Mouse (Mus musculus): ENCODE results near the gene Heg1. TPM values are rescaled to one million over a fixed set of nuclear protein-coding genes. Genes with fewer than 3 reads are reported as not detected.

Heg1 gene
- polyA plus RNA-seq, 1 experiment from 2014 or later = 33.5 TPM

- H3K4me1 ChIP-seq (ENCODE audit: insufficient read depth, low read depth, low read length) = no peaks in the 10 kb centered on the region
- no peak within 1 kb of the TSS for H3K9ac ChIP-seq (replicated peaks; ENCODE audit: low read depth)
- ATAC-seq (no peak), DNase-seq (ENCODE audit: low spot score) (no peak)
- H3K27ac ChIP-seq (ENCODE audit: low read length) = no peak within 1 kb of the TSS
- no peaks in the 10 kb centered on the region for H3K27me3 ChIP-seq (replicated peaks; ENCODE audit: insufficient read depth, low read length)
- TF ChIP-seq CTCF (IDR thresholded peaks at IDR 0.05) (no peak), EP300 (IDR thresholded peaks at IDR 0.05) (no peak)
- H3K4me3 ChIP-seq (ENCODE audit: low read depth, low read length) = no peak within 1 kb of the TSS
- H3K9me3 ChIP-seq (ENCODE audit: low read length) = no peaks in the 10 kb centered on the region
- H3K4me2 ChIP-seq (replicated peaks; ENCODE audit: low read depth, low read length) = no peak within 1 kb of the TSS
- WGBS = 78% methylated on average over 10 of the region's 10 CpGs
- H3K36me3 ChIP-seq (ENCODE audit: insufficient read depth, low read length) = no peaks in the 10 kb centered on the region
Measured at GRCm38 (mm10) chr16:33793846-33794791, 109.9 kb downstream of the Heg1 start, which contains the start of gene Muc13. Gene Muc13, plus strand, starts transcription at chr16:33794037.

- DNase-seq (ENCODE audit: low spot score) (peak; percentile 15), ATAC-seq (no peak)
- 55% methylated on average over 4 of the region's 4 CpGs for WGBS
- no peak overlapping the region for H3K9ac ChIP-seq (replicated peaks; ENCODE audit: low read depth)
- H3K4me3 ChIP-seq (ENCODE audit: low read depth, low read length) = no peak overlapping the region
- TF ChIP-seq EP300 (IDR thresholded peaks at IDR 0.05) = no peak
- H3K4me2 ChIP-seq (replicated peaks; ENCODE audit: low read depth, low read length) = no peak overlapping the region
- H3K9me3 ChIP-seq (ENCODE audit: low read length) = no peaks in the 10 kb centered on the region
- no peaks in the 10 kb centered on the region for H3K36me3 ChIP-seq (ENCODE audit: insufficient read depth, low read length)
- no peak overlapping the region for H3K27ac ChIP-seq (ENCODE audit: low read length)
- no peaks in the 10 kb centered on the region for H3K27me3 ChIP-seq (replicated peaks; ENCODE audit: insufficient read depth, low read length)
- no peaks in the 10 kb centered on the region for H3K4me1 ChIP-seq (ENCODE audit: insufficient read depth, low read depth, low read length)
Measured at GRCm38 (mm10) chr16:33795106-33795505, 110.9 kb downstream of the Heg1 start.

- H3K27ac ChIP-seq (ENCODE audit: low read length) = no peak overlapping the region
- no peak overlapping the region for H3K4me3 ChIP-seq (ENCODE audit: low read depth, low read length)
- DNase-seq (ENCODE audit: low spot score) = no peak
- WGBS = 57% methylated on average over 6 of the region's 6 CpGs
- no peak overlapping the region for H3K9ac ChIP-seq (replicated peaks; ENCODE audit: low read depth)
- H3K4me1 ChIP-seq (ENCODE audit: insufficient read depth, low read depth, low read length) = no peaks in the 10 kb centered on the region
- H3K4me2 ChIP-seq (replicated peaks; ENCODE audit: low read depth, low read length) = no peak overlapping the region
- no peak for ATAC-seq
- H3K9me3 ChIP-seq (ENCODE audit: low read length) = no peaks in the 10 kb centered on the region
- TF ChIP-seq CTCF (IDR thresholded peaks at IDR 0.05) (no peak), EP300 (IDR thresholded peaks at IDR 0.05) (no peak)
- no peaks in the 10 kb centered on the region for H3K27me3 ChIP-seq (replicated peaks; ENCODE audit: insufficient read depth, low read length)
- H3K36me3 ChIP-seq (ENCODE audit: insufficient read depth, low read length) = no peaks in the 10 kb centered on the region
Measured at GRCm38 (mm10) chr16:33795887-33796286, 111.7 kb downstream of the Heg1 start.

- H3K27ac ChIP-seq (ENCODE audit: low read length) = no peak overlapping the region
- H3K36me3 ChIP-seq (ENCODE audit: insufficient read depth, low read length) = no peaks in the 10 kb centered on the region
- H3K9ac ChIP-seq (replicated peaks; ENCODE audit: low read depth) = no peak overlapping the region
- ATAC-seq (no peak), DNase-seq (ENCODE audit: low spot score) (no peak)
- H3K4me3 ChIP-seq (ENCODE audit: low read depth, low read length) = no peak overlapping the region
- H3K27me3 ChIP-seq (replicated peaks; ENCODE audit: insufficient read depth, low read length) = no peaks in the 10 kb centered on the region
- no peaks in the 10 kb centered on the region for H3K4me1 ChIP-seq (ENCODE audit: insufficient read depth, low read depth, low read length)
- H3K9me3 ChIP-seq (ENCODE audit: low read length) = no peaks in the 10 kb centered on the region
- 85% methylated on average over 3 of the region's 3 CpGs for WGBS
- TF ChIP-seq CTCF (IDR thresholded peaks at IDR 0.05) = no peak
- TF ChIP-seq EP300 (IDR thresholded peaks at IDR 0.05) = no peak
- no peak overlapping the region for H3K4me2 ChIP-seq (replicated peaks; ENCODE audit: low read depth, low read length)
Measured at GRCm38 (mm10) chr16:33796756-33797155, 112.6 kb downstream of the Heg1 start.

GRCm38 (mm10) chr16:33797860-33798259, 113.7 kb downstream of the Heg1 start:
- H3K9ac ChIP-seq (replicated peaks; ENCODE audit: low read depth) = no peak overlapping the region
- no peaks in the 10 kb centered on the region for H3K4me1 ChIP-seq (ENCODE audit: insufficient read depth, low read depth, low read length)
- H3K4me2 ChIP-seq (replicated peaks; ENCODE audit: low read depth, low read length) = no peak overlapping the region
- DNase-seq (ENCODE audit: low spot score) (peak; percentile 77), ATAC-seq (no peak)
- no peaks in the 10 kb centered on the region for H3K36me3 ChIP-seq (ENCODE audit: insufficient read depth, low read length)
- TF ChIP-seq EP300 (IDR thresholded peaks at IDR 0.05) (no peak), CTCF (IDR thresholded peaks at IDR 0.05) (peak; percentile 84)
- H3K27ac ChIP-seq (ENCODE audit: low read length) = no peak overlapping the region
- WGBS = 34% methylated on average over 5 of the region's 5 CpGs
- H3K27me3 ChIP-seq (replicated peaks; ENCODE audit: insufficient read depth, low read length) = no peaks in the 10 kb centered on the region
- H3K4me3 ChIP-seq (ENCODE audit: low read depth, low read length) = no peak overlapping the region
- no peaks in the 10 kb centered on the region for H3K9me3 ChIP-seq (ENCODE audit: low read length)

- H3K4me2 ChIP-seq (replicated peaks; ENCODE audit: low read depth, low read length) = no peak overlapping the region
- ATAC-seq (no peak), DNase-seq (ENCODE audit: low spot score) (no peak)
- no peaks in the 10 kb centered on the region for H3K27me3 ChIP-seq (replicated peaks; ENCODE audit: insufficient read depth, low read length)
- H3K4me1 ChIP-seq (ENCODE audit: insufficient read depth, low read depth, low read length) = no peaks in the 10 kb centered on the region
- TF ChIP-seq CTCF (IDR thresholded peaks at IDR 0.05) (peak; percentile 44), EP300 (IDR thresholded peaks at IDR 0.05) (no peak)
- H3K27ac ChIP-seq (ENCODE audit: low read length) = no peak overlapping the region
- 69% methylated on average over 3 of the region's 3 CpGs for whole genome bisulfite sequencing
- no peak overlapping the region for H3K9ac ChIP-seq (replicated peaks; ENCODE audit: low read depth)
- no peaks in the 10 kb centered on the region for H3K9me3 ChIP-seq (ENCODE audit: low read length)
- H3K4me3 ChIP-seq (ENCODE audit: low read depth, low read length) = no peak overlapping the region
- no peaks in the 10 kb centered on the region for H3K36me3 ChIP-seq (ENCODE audit: insufficient read depth, low read length)
Measured at GRCm38 (mm10) chr16:33810002-33810401, 125.8 kb downstream of the Heg1 start.
